Mouse (Mus musculus) stomach, postnatal 0 days (tissue): ENCODE results near the gene Oprm1.

ENCODE experiments used
- CTCF ChIP-seq: IDR thresholded peaks from 2 replicates; pipeline ENCODE4 v1.5.1; 2016; ENCODE audit warnings: antibody characterized with exemption, low read depth, mild to moderate bottlenecking, moderate library complexity
- EP300 ChIP-seq: optimal IDR thresholded peaks from 2 replicates; pipeline ENCODE3; 2016; ENCODE audit warnings: antibody characterized with exemption

- TF ChIP-seq CTCF, result no peak
- TF ChIP-seq EP300, result no peak
These were observed 315.9 kb downstream of the Oprm1 start for GRCm38 (mm10) chr10:7074231-7074630.
